Mouse (Mus musculus) liver, postnatal 0 days (tissue): ENCODE results near the gene Btbd18. TPM values are rescaled to one million over a fixed set of nuclear protein-coding genes. Genes with fewer than 3 reads are reported as not detected.

ENCODE experiments used
- ATAC-seq: fragments of 200-750 bp; cut with Nextera tagmentation; 2 replicates; pipeline ENCODE4 v1.8.0; 2017; ENCODE audit warnings: mild to moderate bottlenecking, moderate library complexity
- DNase-seq: peaks from one replicate; pipeline ENCODE4 v3.0.0-alpha.2; 2016
- H3K27ac ChIP-seq: fragments of 300-500 bp; sonication (generic); 2 replicates; pipeline ENCODE4 v1.5.1; 2014; ENCODE audit warnings: antibody characterized with exemption, moderate library complexity, mild to moderate bottlenecking, low read depth
- H3K27me3 ChIP-seq: fragments of 300-500 bp; sonication (generic); 2 replicates; pipeline ENCODE4 v1.6.1; 2014; ENCODE audit warnings: low read length, control low read depth, mixed read lengths; ENCODE audit not compliant: insufficient read depth
- H3K36me3 ChIP-seq: fragments of 300-500 bp; sonication (generic); replicated peaks from 2 replicates; pipeline ENCODE4 v1.6.1; 2014; ENCODE audit warnings: mild to moderate bottlenecking, control low read depth, low read length, moderate library complexity, mixed read lengths; ENCODE audit not compliant: insufficient read depth
- H3K4me1 ChIP-seq: fragments of 300-500 bp; sonication (generic); 2 replicates; pipeline ENCODE4 v1.6.1; 2014; ENCODE audit warnings: antibody characterized with exemption, mild to moderate bottlenecking, control low read depth; ENCODE audit not compliant: insufficient read depth
- H3K4me2 ChIP-seq: fragments of 300-500 bp; sonication (generic); 2 replicates; pipeline ENCODE4 v1.6.1; 2014; ENCODE audit warnings: low read depth, mild to moderate bottlenecking, low read length, moderate library complexity, mixed read lengths
- H3K4me3 ChIP-seq: fragments of 300-500 bp; sonication (generic); 2 replicates; pipeline ENCODE4 v1.5.1; 2014; ENCODE audit warnings: low read depth, low read length
- H3K9ac ChIP-seq: fragments of 300-500 bp; sonication (generic); replicated peaks from 2 replicates; pipeline ENCODE4 v1.6.1; 2014; ENCODE audit warnings: mild to moderate bottlenecking, moderate library complexity
- H3K9me3 ChIP-seq: fragments of 300-500 bp; sonication (generic); 2 replicates; pipeline ENCODE4 v1.6.1; 2016; ENCODE audit warnings: mild to moderate bottlenecking, control low read depth, low read length, mixed read lengths
- CTCF ChIP-seq: sonication (generic); IDR thresholded peaks from 2 replicates; pipeline ENCODE4 v1.5.1; 2016; ENCODE audit warnings: antibody characterized with exemption, low read depth
- EP300 ChIP-seq: IDR thresholded peaks from 2 replicates; pipeline ENCODE4 v1.6.1; 2016; ENCODE audit warnings: antibody characterized with exemption, low read depth, mild to moderate bottlenecking
- WGBS: fragments of 180-500 bp; shearing (Covaris S2); extraction: QIAGEN DNeasy Blood & Tissue Kit; methylation state at CpG from one replicate; pipeline ENCODE4 v1.1.7; 2014; ENCODE audit not compliant: insufficient replicate concordance; 5-methylcytosine and 5-hydroxymethylcytosine counted together
- polyA plus RNA-seq: library from polyadenylated mRNA; unstranded; fragments of >200 nt; fragmentation: Nextera tagmentation; extraction: Ambion mirVana; gene quantifications from 2 replicates; pipeline ENCODE4 v1.2.1, GENCODE M21; 2015

The Btbd18 gene
- polyA plus RNA-seq, 1 experiment from 2014 or later = not detected

GRCm38 (mm10) chr2:84638428-84639220 is 20.3 kb upstream of the Btbd18 start:
- TF ChIP-seq EP300 = 0 out of 2 replicates have a peak, but pooled peaks have one; percentile 10
- no peak for TF ChIP-seq CTCF
- H3K4me1 ChIP-seq = peaks cover 64% of the 10 kb centered on the region
- DNase-seq (no peak), ATAC-seq (no peak)
- H3K4me2 ChIP-seq = no peak overlapping the region
- H3K27ac ChIP-seq = peak overlapping the region; percentile 52
- no peaks in the 10 kb centered on the region for H3K9me3 ChIP-seq
- H3K27me3 ChIP-seq = no peaks in the 10 kb centered on the region
- H3K4me3 ChIP-seq = no peak overlapping the region
- H3K9ac ChIP-seq = no peak overlapping the region
- H3K36me3 ChIP-seq = no peaks in the 10 kb centered on the region
- WGBS = 28% methylated on average over 5 of the region's 5 CpGs

GRCm38 (mm10) chr2:84640833-84641232 is 18.0 kb upstream of the Btbd18 start:
- Histone ChIP-seq H3K36me3 (no peaks in the 10 kb centered on the region), H3K9ac (no peak overlapping the region), H3K9me3 (no peaks in the 10 kb centered on the region), H3K4me2 (no peak overlapping the region), H3K4me3 (no peak overlapping the region), H3K27me3 (no peaks in the 10 kb centered on the region), H3K4me1 (peaks cover 51% of the 10 kb centered on the region), H3K27ac (no peak overlapping the region)
- DNase-seq (no peak), ATAC-seq (no peak)
- TF ChIP-seq EP300 = no peak
- no peak for TF ChIP-seq CTCF

GRCm38 (mm10) chr2:84646138-84646537 is 12.7 kb upstream of the Btbd18 start:
- peaks cover 40% of the 10 kb centered on the region for H3K4me1 ChIP-seq
- no peaks in the 10 kb centered on the region for H3K27me3 ChIP-seq
- H3K4me2 ChIP-seq = peak overlapping the region; percentile 7; the same call in 1 of the 2 replicates

GRCm38 (mm10) chr2:84647051-84647568 is 11.8 kb upstream of the Btbd18 start:
- H3K27me3 ChIP-seq = no peaks in the 10 kb centered on the region
- H3K36me3 ChIP-seq = no peaks in the 10 kb centered on the region
- no peaks in the 10 kb centered on the region for H3K9me3 ChIP-seq
- H3K27ac ChIP-seq = 0 out of 2 replicates have a peak overlapping the region, but pooled peaks have one; percentile 12
- H3K4me2 ChIP-seq = peak overlapping the region; percentile 74
- no peak for DNase-seq
- WGBS = 77% methylated on average over 6 of the region's 6 CpGs
- ATAC-seq = no peak
- no peak for TF ChIP-seq EP300
- no peak for TF ChIP-seq CTCF
- H3K4me3 ChIP-seq = no peak overlapping the region
- H3K9ac ChIP-seq = no peak overlapping the region
- H3K4me1 ChIP-seq = peaks cover 35% of the 10 kb centered on the region

More at GRCm38 (mm10) chr2:84646138-84646537, 12.7 kb upstream of the Btbd18 start:
- 0 out of 2 replicates have a peak overlapping the region, but pooled peaks have one; percentile 11 for H3K27ac ChIP-seq
- no peaks in the 10 kb centered on the region for H3K36me3 ChIP-seq
- no peak for DNase-seq
- 47% methylated on average over 1 of the region's 1 CpGs for WGBS
- H3K4me3 ChIP-seq = no peak overlapping the region
- TF ChIP-seq CTCF (no peak), EP300 (no peak)
- ATAC-seq = no peak
- H3K9ac ChIP-seq = no peak overlapping the region
- H3K9me3 ChIP-seq = no peaks in the 10 kb centered on the region

GRCm38 (mm10) chr2:84648369-84648768 is 10.5 kb upstream of the Btbd18 start:
- Histone ChIP-seq H3K36me3 (no peaks in the 10 kb centered on the region), H3K9me3 (no peaks in the 10 kb centered on the region), H3K27me3 (no peaks in the 10 kb centered on the region), H3K9ac (peak overlapping the region; percentile 52), H3K27ac (0 out of 2 replicates have a peak overlapping the region, but pooled peaks have one; percentile 11), H3K4me2 (peak overlapping the region; percentile 74), H3K4me1 (peaks cover 29% of the 10 kb centered on the region), H3K4me3 (peak overlapping the region; percentile 73)
- no peak for DNase-seq
- 40% methylated on average over 6 of the region's 6 CpGs for WGBS
- no peak for TF ChIP-seq EP300
- TF ChIP-seq CTCF = 0 out of 2 replicates have a peak, but pooled peaks have one; percentile 16
- ATAC-seq = no peak

- ATAC-seq = 0 out of 2 replicates have a peak, but pooled peaks have one; percentile 35
Observed at GRCm38 (mm10) chr2:84649674-84650073, 9.2 kb upstream of the Btbd18 start.

More at GRCm38 (mm10) chr2:84649674-84650073, 9.2 kb upstream of the Btbd18 start:
- Histone ChIP-seq H3K4me1 (peaks cover 23% of the 10 kb centered on the region), H3K27me3 (no peaks in the 10 kb centered on the region), H3K27ac (peak overlapping the region; percentile 96), H3K4me3 (peak overlapping the region; percentile 73), H3K4me2 (peak overlapping the region; percentile 74), H3K9ac (peak overlapping the region; percentile 85), H3K9me3 (no peaks in the 10 kb centered on the region), H3K36me3 (no peaks in the 10 kb centered on the region)
- DNase-seq = peak; percentile 51
- 1% methylated on average over 10 of the region's 10 CpGs for WGBS
- no peak for TF ChIP-seq CTCF
- TF ChIP-seq EP300 = no peak
